Mouse (Mus musculus): ENCODE results near the gene Plscr3.

GRCm38 (mm10) chr11:69884663-69885062, 38.5 kb downstream of the Plscr3 start:
- TF ChIP-seq CTCF (IDR thresholded peaks at IDR 0.05; ENCODE audit: low read depth, low read length) = no peak
- TF ChIP-seq GATA1 (IDR thresholded peaks at IDR 0.05; ENCODE audit: borderline replicate concordance, low read length) = no peak
- TF ChIP-seq POLR2AphosphoS5 (IDR thresholded peaks at IDR 0.05; ENCODE audit: insufficient replicate concordance, low read depth, low read length) = no peak
